Mouse (Mus musculus) spleen, postnatal 4 days (tissue): ENCODE measurements at regions not wholly inside any gene's neighbourhood (a gene's known extent, or its start where the extent isn't known, plus 50 kb on each side); places are given as distances from the start of the nearest gene placed in this dataset.

Experiments
- DNase-seq, 2 experiments: peaks; one replicate each; pipeline ENCODE4 v3.0.0; 2022; ENCODE audit warnings: low spot score in 2 of 2

GRCm38 (mm10) chr1:61050346-61050745 lies 72.6 kb downstream of the Icos start:
- DNase-seq = no peak

DNA sequence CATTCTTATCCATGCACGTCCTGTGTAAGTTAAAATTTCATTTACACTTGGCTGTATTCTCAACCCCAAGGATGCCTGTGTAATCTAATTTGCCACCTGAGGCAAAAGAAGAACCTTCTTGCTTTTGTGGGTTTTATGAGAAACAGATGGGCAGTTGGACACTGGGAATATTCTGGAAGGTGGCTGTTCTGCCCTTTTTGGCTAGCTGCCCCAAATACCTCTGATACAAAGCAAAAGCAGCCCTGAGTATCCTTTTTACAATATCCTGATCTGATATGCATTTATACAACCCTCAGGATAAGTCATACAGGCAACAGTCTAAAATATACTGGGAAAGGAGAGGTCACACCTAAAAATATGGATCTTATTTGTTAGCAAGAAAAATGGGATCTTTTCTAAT lies 75.9 kb downstream of the Icos start:
- no peak for DNase-seq

GRCm38 (mm10) chr1:61054391-61054790 lies 76.7 kb downstream of the Icos start:
- DNase-seq = no peak

DNA sequence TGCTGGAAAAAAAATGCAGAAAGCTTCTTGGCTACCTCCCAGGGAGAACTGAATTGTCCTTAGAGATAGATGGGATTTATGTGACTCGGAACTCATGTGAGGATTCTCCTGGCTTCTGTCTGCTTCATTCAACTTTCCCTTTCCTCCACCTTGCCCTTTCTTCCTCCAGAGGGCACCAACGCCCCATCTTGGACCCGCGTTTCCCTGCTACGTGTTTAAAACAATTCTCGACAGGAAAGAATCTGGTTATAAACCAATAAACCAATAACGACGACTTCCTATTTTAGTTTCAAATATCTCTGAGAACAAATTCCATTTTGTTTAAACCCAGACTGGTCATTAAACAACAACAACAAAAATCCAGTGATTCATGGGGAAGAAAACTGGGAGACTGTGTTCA lies 77.4 kb downstream of the Icos start:
- DNase-seq = peak; percentile 13 to 62

DNA sequence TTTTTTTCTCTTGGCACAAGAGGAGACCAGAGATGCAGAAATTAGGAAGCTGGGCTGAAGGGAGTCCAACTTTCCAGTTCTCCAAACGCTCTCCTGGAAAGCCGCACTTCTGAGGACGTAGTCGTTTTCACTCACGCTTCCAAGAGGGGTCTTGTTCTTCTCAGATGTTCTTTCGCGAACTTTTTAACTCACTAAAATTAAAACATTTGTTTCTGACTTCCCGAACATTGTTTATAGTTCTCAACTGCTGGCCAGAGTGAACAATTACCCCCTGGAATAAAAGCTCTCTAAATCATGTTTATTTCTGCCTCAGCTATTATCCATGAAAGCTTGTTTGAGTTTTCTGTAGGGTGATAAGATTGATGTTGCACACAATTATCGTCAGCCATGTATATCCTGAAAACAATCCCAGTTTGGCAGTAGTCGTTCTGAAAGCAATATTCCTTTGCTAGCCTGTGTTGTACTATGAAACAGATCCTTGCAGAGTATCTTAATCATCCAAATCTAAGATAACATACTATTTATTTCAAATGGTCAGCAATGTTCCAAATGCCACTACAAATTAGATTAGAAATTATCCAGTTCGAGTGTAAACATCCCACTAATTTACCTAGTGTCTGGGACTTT lies 82.3 kb downstream of the Icos start:
- no peak for DNase-seq

DNA sequence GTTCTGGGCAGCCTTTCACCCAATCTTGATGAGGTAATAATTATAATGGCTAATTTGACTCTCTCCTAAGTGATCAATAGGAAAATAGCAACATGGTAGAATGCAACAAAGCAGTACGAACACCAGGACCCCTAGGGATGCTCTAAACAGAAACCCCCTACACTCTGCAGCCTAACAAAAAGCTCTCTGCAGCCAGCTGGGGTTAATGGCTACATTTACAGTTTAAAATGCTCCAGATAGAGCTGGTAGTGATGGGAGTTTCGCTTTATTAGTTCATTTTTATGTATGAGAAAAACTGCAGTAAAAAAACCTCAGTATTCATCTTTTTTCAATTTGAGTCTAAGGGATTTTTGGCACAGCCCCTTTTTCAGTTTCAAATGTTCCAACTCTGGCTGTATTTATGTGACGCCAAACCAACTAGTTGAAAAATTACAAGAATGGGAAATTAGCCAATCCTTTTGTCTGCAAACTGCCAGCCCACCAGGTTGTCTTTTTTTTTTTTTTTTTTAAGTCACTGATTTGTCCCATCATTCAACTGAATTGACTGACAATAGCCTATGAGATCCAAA lies 84.2 kb downstream of the Icos start:
- no peak for DNase-seq

DNA sequence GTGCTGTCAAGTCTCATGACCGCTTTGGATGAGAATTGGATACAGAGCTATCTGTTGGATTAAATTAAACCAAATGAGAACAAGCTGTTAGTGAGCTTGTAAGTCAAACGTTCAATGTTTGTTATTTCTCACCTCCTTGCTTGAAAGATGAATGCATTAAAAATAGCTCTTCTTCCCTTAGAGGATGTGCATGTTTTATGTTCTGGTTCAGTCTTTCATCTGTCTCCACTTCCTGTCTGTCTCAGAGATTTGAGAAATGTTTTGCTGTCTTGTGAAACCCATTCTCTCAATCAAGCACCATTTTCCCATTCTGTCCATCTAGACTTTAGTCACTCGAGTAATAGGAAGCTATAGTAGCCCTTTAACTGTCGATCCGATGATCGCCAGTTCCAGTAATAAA lies 90.4 kb downstream of the Icos start:
- DNase-seq = no peak

DNA sequence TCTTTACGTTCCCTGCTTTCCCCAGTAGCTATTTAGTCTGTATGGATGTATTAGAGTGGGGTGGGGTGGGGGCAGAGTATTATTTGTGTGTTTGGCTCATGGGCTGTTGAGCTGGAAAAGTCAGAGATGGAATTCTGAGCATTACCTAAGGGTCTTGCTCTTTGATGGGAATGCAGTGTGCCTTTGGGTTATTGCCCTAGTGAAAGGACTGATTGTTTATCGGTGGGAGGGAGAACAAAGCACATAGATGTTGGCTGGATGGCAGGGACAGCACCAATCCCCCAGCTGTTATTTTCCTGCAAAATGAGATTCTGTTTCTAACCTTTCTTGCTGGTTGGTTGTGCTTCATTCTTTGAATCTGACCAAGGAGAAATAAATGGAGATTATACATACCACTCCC lies 96.4 kb downstream of the Icos start:
- no peak for DNase-seq

- no peak for DNase-seq
These were observed 97.6 kb downstream of the Icos start for GRCm38 (mm10) chr1:61075335-61075734.

DNA sequence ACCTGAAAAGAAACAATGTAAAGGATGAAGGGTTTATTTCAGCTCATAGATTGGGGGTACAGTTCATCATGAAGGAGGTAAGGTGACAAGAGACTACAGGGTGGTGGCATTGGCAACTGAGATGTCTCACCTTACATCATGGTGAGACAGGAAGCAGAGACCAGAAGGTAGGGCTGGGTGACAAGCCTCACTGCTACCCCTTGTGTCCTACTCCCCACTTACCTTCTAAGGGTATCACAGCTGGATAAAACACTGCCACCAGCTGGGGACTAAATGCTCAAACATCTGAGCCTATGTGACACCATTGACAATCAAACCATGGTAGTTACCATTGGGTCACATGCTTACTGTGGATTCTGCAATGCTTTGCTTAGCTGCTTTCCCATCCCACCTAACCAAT lies 107.0 kb downstream of the Icos start:
- no peak for DNase-seq

- no peak for DNase-seq
These were observed 109.1 kb downstream of the Icos start for GRCm38 (mm10) chr1:61086811-61087210.

DNA sequence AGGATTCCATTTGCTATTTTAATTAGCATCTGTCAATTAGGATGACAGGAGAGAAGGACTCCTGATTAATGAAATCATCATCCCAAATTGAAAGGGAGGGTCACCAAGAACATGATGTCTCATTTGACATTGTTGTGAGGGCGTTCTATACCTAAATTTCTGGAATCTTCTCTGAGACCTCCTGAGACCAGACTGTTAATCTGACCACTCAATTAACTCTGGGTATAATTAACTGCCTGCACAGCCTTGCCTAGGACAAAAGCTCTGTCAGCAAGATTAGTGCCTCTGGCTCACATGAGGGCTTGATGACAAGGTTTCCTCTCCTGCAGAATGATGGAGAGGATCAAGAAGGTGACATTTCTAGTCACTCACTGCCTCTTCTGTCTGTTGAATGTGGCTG lies 113.1 kb downstream of the Icos start:
- no peak for DNase-seq

DNA sequence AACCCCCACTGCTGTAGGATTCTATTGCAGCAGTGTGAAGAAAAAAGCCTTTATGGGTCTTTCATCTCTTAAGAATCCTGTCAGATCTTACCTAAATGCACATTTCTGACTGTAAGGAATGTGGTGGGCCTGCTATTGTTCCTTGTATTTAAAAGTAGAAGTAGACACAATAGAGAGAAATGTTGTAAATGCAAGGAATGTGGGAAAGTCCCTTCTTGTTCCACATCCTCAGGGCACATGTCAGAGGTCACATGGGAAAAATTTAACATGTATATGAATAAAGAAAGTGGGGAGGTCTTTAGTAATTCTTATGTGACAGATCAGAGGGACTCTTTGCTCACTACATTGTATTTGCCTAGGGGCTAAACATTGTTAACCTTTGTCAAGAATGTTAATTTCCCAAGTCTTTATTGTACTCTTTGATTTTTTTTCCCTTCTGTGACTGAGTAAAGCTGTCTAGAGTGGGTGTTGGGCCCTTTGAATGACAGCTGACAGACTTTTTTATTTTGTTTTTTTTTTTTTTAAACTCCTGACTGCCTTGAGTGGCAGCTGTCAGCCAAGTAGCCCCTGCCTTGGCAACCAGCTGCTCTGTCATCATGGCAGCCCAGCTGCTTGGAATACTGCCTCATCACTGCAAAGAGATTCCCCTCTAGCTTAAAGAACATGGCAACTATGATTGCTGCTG lies 117.9 kb downstream of the Icos start:
- DNase-seq = no peak

DNA sequence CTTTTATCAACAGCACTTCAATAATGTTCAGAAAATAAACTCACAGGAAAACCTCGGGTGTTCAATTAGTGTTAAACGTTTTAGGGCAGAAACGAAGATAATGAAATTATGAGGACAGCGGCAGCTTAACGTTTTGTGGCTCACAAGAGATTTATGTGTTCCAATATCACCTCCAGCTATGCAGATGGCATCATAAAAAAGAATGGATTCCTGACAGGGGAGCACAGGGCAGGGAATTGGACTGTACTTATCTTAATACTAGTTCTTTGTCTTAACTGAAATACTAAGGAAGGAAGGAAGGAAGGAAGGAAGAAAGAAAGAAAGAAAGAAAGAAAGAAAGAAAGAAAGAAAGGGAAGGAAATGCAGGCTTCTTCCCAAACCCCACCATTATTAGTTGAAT lies 121.6 kb downstream of the Icos start:
- DNase-seq = no peak

DNA sequence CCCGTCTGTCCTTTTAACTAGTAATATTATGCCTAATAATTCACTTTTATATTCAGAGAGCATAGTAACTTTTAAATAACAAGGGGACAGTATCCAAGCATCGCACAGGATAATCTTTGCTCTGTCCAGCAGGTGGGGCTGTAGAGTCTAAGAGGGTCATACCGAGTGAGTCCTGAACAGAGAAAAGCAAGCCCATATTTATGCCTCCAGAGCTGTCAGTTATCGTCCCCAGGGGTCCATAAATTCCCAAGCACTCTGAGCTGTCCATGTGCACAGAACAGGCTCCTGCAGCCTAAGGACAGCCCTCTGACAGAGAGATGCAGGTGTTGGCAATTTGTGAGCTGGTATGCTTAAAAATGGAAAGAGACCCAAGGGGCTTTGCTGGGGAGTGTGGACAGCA lies 124.0 kb downstream of the Icos start:
- peak in 1 of 2 experiments; percentile 18 for DNase-seq

DNA sequence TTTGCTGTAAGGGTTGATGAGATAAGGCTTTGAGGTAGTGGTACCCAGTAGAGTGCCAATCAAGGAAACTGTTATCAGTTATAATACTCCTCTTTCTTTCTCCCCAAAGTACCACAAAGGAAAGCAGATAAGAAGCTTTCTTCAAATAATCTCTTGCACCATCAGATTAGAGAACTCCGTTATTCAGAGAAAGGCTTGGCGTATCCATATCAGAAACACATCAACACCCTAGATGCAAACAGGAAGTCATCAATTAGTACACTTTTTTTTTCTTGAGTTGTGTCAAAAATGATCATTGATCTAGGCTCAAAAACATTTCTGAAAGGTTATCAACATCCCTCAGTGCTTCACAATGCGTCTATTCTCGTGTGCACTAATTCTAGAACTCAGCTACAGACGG lies 124.6 kb downstream of the Icos start:
- no peak for DNase-seq

DNA sequence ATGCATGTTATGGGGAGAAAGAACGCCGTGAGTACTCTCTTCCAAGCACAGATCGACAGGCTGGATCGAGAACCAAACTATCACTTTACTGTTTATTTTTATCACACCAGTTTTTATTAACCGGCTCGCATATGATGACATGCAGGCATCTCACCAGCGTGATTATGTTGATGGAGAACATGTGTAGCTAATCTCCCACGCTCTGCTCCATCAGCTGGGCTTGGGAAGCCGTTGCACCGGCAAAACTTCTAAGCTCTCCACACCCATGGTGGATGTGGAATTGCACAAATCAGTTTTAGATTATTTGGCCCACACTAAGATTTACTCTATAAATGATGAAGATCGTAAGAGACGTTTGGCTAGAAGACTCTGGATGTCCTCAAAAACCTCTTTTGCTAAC lies 125.9 kb downstream of the Icos start:
- DNase-seq = no peak

GRCm38 (mm10) chr1:61111731-61112309 lies 134.1 kb downstream of the Icos start:
- no peak for DNase-seq

DNA sequence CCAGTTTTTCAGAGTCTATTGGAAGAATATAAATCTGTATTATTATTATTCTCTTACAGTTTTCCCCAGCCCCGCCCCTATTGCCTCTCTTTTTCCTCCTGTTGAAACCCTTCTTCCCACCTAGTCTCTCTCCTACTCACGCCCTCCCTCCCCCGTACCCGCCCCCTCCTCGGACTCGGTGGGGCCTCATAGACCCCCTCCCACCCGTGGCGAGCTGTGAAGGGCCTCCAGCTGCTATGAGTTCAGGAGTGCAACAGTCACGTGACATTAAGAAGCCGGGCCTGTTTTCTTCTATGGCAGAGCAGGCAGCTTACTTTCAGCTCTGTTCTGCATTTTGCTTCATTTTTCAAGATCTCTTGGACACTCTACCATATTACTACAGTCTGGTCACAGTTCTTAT lies 139.8 kb downstream of the Icos start:
- no peak for DNase-seq

DNA sequence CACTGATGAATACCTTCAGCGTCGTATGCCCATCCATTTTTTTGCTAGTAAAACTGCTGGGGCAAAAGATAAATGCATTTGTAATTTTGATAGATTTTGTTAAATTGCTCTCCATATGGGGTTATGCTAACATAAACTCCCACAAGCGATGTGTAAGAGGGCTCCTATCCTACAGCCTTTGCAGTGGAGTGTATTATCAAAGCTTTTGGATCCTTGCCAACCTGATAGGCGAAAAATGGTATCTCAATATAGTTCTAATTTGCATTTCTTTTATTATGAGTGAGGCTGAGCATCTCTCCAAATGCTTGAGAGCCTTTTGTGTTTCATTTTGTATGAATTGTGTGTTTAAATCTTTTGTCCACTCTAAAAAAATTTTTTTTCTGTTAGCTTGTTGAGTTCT lies 140.3 kb downstream of the Icos start:
- no peak for DNase-seq

DNA sequence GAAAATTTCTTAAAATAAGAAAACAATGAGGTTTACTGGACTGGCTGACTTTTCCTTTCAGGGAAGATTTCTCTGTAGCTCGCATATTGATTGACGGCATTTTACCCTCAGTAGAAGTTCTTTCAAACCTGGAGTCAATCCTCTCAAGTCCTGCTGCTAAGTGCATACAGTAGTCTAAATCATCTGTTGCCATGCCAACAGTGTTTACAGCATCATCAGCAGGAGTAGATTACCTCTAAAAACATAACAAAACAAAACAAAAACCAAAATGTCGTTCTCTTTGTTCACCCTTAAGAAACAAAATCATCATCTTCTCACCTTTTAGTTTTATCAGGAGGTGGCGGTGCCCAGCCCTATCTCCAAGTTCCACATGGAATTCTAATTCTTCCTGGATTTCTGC lies 143.8 kb downstream of the Icos start:
- no peak for DNase-seq

DNA sequence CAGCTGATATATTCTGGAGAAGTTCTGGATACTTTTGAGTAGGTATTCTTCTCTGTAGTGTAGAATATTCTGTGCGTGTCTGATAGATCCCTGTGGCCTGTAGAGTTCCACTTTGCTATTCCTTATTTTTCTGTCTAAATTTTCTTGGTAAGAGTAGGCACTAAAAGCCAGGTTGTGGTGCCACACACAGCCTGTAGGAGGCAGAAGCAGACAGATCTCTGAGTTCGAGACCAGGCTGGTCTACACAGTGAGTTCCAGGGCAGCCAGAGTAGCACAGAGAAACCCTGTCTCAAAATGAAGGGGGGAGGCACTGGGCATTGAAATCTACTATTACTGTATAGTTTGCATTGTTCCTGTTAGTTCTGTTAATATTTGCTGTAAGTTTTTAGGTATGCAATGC lies 147.4 kb downstream of the Icos start:
- DNase-seq = no peak
